Mouse (Mus musculus): ENCODE measurements at regions not wholly inside any gene's neighbourhood (a gene's known extent, or its start where the extent isn't known, plus 50 kb on each side); places are given as distances from the start of the nearest gene placed in this dataset.

DNA sequence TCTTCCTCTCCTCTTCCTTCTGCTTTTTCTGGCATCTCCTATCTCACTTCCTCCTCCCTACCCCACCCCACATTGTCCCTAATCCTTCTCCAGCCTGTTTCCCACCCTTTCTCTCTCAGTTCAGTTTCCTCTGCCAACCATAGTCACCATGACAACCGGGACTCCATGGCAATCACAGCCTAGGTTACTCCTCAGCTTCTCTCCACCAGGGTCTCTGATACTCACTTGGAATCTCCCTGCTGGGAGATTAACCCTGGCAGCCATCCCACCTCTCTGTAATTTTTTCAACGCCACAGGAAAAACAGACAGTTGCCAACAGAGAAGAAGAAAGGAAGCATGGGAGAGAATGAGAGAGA, 448.8 kb downstream of the Gm9195 start:
- TF ChIP-seq POLR2A (IDR thresholded peaks at IDR 0.05; ENCODE audit: low read depth, low read length) (no peak), CTCF (conservative IDR thresholded peaks at IDR 0.05; ENCODE audit: insufficient read depth, insufficient read length, low read depth, low read length) (no peak)
